Mouse (Mus musculus) bone marrow, adult 2 months (tissue): ENCODE measurements at regions not wholly inside any gene's neighbourhood (a gene's known extent, or its start where the extent isn't known, plus 50 kb on each side); places are given as distances from the start of the nearest gene placed in this dataset.

Experiments
- CTCF ChIP-seq: fragments of 200-500 bp; IDR thresholded peaks from 2 replicates; pipeline ENCODE4 v1.5.1; 2011; ENCODE audit warnings: low read length, control low read depth; ENCODE audit not compliant: control insufficient read depth, insufficient read depth
- POLR2A ChIP-seq: fragments of 200-500 bp; IDR thresholded peaks from 2 replicates; pipeline ENCODE4 v1.6.1; 2011; ENCODE audit warnings: low read depth, mild to moderate bottlenecking, control low read depth, low read length, borderline replicate concordance; ENCODE audit not compliant: control insufficient read depth

GRCm38 (mm10) chr13:99778747-99779146, 122.1 kb downstream of the Cartpt start:
- no peak for TF ChIP-seq CTCF
- no peak for TF ChIP-seq POLR2A
